Mouse (Mus musculus): ENCODE results near the gene Aff1. TPM values are rescaled to one million over a fixed set of nuclear protein-coding genes. Genes with fewer than 3 reads are reported as not detected.

Gene Aff1
- polyA plus RNA-seq, 1 experiment from 2014 or later = 9.9 TPM

DNA sequence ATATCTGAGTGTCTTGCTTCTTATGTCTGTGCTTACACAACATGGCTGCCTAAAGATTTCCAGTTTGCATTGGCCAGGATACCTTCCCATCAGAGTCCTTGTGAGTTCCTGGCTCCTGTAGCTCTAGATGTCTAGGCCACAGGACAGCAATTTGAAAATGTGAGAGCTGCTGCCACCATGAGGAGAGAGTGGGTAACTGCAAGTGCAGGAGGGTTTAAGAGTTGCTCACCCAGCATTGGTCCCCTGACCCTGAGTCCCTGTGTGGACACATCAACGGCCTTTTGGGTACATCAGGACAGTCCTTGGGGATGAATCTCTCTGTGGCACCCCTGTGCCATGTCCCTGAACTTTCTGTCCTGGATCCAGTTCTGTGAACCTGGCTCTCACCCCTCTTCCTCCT is 125.6 kb downstream of the Aff1 start:
- Histone ChIP-seq H3K4me3 (ENCODE audit: control insufficient read depth in 1 of 2, insufficient read depth in 1 of 2, low read depth in 1 of 2, low read length in 2 of 2) (no peak overlapping the region), H3K27ac (replicated peaks in 1 of 2; ENCODE audit: control insufficient read depth in 1 of 2, insufficient read depth in 1 of 2, low read depth in 2 of 2, low read length in 2 of 2) (no peak overlapping the region), H3K9me3 (ENCODE audit: control insufficient read depth, low read length) (no peaks in the 10 kb centered on the region), H3K4me2 (ENCODE audit: low read length) (no peak overlapping the region), H3K9ac (ENCODE audit: low read length) (no peak overlapping the region), H3K27me3 (ENCODE audit: control insufficient read depth, insufficient read depth, low read length) (peaks cover 6% of the 10 kb centered on the region; the same call in 1 of the 2 replicates), H3K4me1 (ENCODE audit: control insufficient read depth in 2 of 2, insufficient read depth in 2 of 2, low read length in 2 of 2) (peaks cover 3 to 9% of the 10 kb centered on the region in 2 experiments; a peak in 1 of 4 replicates), H3K36me3 (ENCODE audit: control insufficient read depth, insufficient read depth, low read length) (no peaks in the 10 kb centered on the region)
- WGBS = 22% methylated on average over 1 of the region's 1 CpGs
- 0 out of 2 replicates have a peak, but pooled peaks have one; percentile 27 for ATAC-seq (ENCODE audit: insufficient number of reproducible peaks, insufficient read depth, low FRiP score, low read depth)

DNA sequence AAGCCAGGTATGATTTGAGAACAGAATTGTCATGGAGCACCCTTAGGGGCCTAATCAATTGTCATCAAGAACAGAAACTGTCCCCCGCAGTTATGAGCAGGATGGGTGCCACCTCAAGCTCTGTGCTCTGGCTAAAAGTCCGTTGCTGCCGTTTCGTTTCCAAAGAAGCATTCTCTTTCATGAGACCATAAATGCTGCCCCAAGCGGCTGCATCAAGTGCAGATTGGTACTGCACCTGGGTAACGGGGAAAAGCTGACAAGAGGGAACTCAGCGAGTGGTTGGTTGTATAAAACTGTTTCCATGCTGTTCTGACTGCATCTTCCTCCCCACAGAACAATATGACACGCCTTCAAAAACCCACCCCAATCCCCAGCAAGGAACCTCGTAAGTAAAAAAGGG is 126.4 kb downstream of the Aff1 start:
- Histone ChIP-seq H3K4me2 (ENCODE audit: low read length) (no peak overlapping the region), H3K9ac (ENCODE audit: low read length) (no peak overlapping the region), H3K4me3 (ENCODE audit: control insufficient read depth in 1 of 2, insufficient read depth in 1 of 2, low read depth in 1 of 2, low read length in 2 of 2) (no peak overlapping the region), H3K27me3 (ENCODE audit: control insufficient read depth, insufficient read depth, low read length) (peaks cover 6% of the 10 kb centered on the region; the same call in 1 of the 2 replicates), H3K9me3 (ENCODE audit: control insufficient read depth, low read length) (no peaks in the 10 kb centered on the region), H3K4me1 (ENCODE audit: control insufficient read depth in 2 of 2, insufficient read depth in 2 of 2, low read length in 2 of 2) (peaks cover 3 to 8% of the 10 kb centered on the region in 2 experiments; a peak in 1 of 4 replicates), H3K27ac (replicated peaks in 1 of 2; ENCODE audit: control insufficient read depth in 1 of 2, insufficient read depth in 1 of 2, low read depth in 2 of 2, low read length in 2 of 2) (no peak overlapping the region), H3K36me3 (ENCODE audit: control insufficient read depth, insufficient read depth, low read length) (no peaks in the 10 kb centered on the region)
- 89% methylated on average over 9 of the region's 9 CpGs for WGBS
- no peak for ATAC-seq (ENCODE audit: insufficient number of reproducible peaks, insufficient read depth, low FRiP score, low read depth)

DNA sequence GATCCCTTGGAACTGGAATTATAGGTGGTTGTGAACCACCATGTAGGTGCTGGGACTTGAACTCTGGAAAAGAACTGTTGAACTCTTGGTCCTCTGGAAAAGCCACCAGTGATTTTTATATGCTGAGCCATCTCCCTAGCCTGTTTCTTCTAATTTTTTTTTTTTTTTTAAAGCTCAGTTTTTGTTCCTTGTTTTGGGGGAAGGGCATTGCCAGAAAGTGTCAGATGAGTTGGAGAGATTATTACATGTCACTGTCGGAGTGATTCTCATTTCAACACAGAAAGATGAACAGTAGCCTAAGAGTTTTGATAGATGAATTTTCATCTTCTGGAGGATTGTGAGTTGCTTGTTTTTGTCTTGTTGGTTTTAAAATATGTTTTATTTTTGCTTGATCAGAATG is 127.5 kb downstream of the Aff1 start:
- no peak for ATAC-seq (ENCODE audit: insufficient number of reproducible peaks, insufficient read depth, low FRiP score, low read depth)
- Histone ChIP-seq H3K9me3 (ENCODE audit: control insufficient read depth, low read length) (no peaks in the 10 kb centered on the region), H3K9ac (ENCODE audit: low read length) (no peak overlapping the region), H3K36me3 (ENCODE audit: control insufficient read depth, insufficient read depth, low read length) (no peaks in the 10 kb centered on the region), H3K4me2 (ENCODE audit: low read length) (no peak overlapping the region), H3K4me3 (ENCODE audit: control insufficient read depth in 1 of 2, insufficient read depth in 1 of 2, low read depth in 1 of 2, low read length in 2 of 2) (no peak overlapping the region), H3K27me3 (ENCODE audit: control insufficient read depth, insufficient read depth, low read length) (peaks cover 6% of the 10 kb centered on the region; the same call in 1 of the 2 replicates), H3K27ac (replicated peaks in 1 of 2; ENCODE audit: control insufficient read depth in 1 of 2, insufficient read depth in 1 of 2, low read depth in 2 of 2, low read length in 2 of 2) (no peak overlapping the region), H3K4me1 (ENCODE audit: control insufficient read depth in 2 of 2, insufficient read depth in 2 of 2, low read length in 2 of 2) (peaks cover 3 to 7% of the 10 kb centered on the region in 2 experiments; a peak in 1 of 4 replicates)
- WGBS = 92% methylated on average over 1 of the region's 1 CpGs

DNA sequence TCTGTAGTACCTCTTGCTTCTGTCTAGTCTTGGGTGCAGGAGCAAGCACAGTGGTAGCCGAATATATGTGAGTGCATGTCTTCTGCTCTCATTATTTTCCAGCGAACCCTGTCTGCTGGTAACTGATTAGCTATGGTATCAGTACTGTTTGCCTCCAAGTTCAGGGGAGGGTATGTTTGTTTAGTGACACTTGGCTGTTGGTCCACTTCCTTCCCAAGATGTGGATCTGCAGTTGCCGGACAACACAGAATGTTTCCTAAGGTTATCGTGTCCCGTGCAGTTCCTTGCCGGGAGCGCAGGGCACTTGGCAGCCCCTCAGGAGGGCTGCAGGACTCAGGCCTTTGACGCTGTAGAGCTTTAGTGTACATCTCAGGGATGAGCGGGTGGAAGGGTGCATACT is 128.9 kb downstream of the Aff1 start:
- H3K4me3 ChIP-seq (ENCODE audit: control insufficient read depth in 1 of 2, insufficient read depth in 1 of 2, low read depth in 1 of 2, low read length in 2 of 2) = no peak overlapping the region
- H3K36me3 ChIP-seq (ENCODE audit: control insufficient read depth, insufficient read depth, low read length) = peaks cover 4% of the 10 kb centered on the region
- 0 out of 4 replicates have a peak, but pooled peaks cover 3 to 4% of the 10 kb centered on the region in 2 experiments for H3K4me1 ChIP-seq (ENCODE audit: control insufficient read depth in 2 of 2, insufficient read depth in 2 of 2, low read length in 2 of 2)
- peaks cover 6% of the 10 kb centered on the region; the same call in 1 of the 2 replicates for H3K27me3 ChIP-seq (ENCODE audit: control insufficient read depth, insufficient read depth, low read length)
- H3K9me3 ChIP-seq (ENCODE audit: control insufficient read depth, low read length) = no peaks in the 10 kb centered on the region
- ATAC-seq (ENCODE audit: insufficient number of reproducible peaks, insufficient read depth, low FRiP score, low read depth) = peak; percentile 50
- no peak overlapping the region for H3K4me2 ChIP-seq (ENCODE audit: low read length)
- 54% methylated on average over 9 of the region's 9 CpGs for WGBS
- H3K27ac ChIP-seq (replicated peaks in 1 of 2; ENCODE audit: control insufficient read depth in 1 of 2, insufficient read depth in 1 of 2, low read depth in 2 of 2, low read length in 2 of 2) = no peak overlapping the region
- no peak overlapping the region for H3K9ac ChIP-seq (ENCODE audit: low read length)

DNA sequence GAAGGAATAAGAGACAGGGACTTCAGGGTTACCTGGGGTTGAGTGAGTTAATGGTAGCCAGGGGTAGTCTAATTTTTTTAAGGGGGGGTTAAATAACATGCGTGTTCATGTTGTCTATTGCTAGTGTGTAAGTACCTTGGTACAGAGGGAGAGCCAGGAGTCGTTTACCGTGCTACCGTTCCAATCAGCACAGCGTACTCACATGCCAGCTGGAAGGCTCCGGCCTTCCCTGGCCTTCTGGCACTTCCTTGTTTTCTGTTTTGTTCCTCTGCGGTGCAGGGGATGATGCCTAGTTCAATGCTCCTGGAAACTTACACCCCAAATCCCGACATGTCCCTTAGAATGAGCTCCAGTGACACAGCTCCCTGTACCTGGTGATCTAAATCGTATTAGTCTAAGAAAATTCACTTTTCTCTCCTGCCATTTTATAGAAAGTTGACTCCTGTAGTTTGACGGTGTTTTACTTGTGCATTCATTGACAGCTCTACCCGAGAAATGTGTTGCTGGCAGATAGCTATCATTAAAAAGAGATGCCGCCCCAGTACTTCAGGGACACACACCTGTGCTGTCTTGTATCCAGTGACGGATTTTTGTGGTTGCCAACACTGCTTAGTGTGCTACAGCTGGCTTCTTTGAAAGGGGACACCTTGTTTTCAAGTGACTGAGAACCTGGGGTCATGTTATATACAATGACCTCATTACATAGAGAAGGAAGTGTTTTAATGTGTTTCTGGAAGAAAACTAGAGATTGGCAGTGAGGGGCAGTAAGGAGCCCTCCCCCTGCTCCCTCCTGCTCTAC is 129.5 kb downstream of the Aff1 start:
- Histone ChIP-seq H3K9me3 (ENCODE audit: control insufficient read depth, low read length) (no peaks in the 10 kb centered on the region), H3K9ac (ENCODE audit: low read length) (no peak overlapping the region), H3K4me1 (ENCODE audit: control insufficient read depth in 2 of 2, insufficient read depth in 2 of 2, low read length in 2 of 2) (0 out of 4 replicates have a peak, but pooled peaks cover 3 to 4% of the 10 kb centered on the region in 2 experiments), H3K36me3 (ENCODE audit: control insufficient read depth, insufficient read depth, low read length) (peaks cover 10% of the 10 kb centered on the region), H3K4me3 (ENCODE audit: control insufficient read depth in 1 of 2, insufficient read depth in 1 of 2, low read depth in 1 of 2, low read length in 2 of 2) (no peak overlapping the region), H3K4me2 (ENCODE audit: low read length) (no peak overlapping the region), H3K27ac (replicated peaks in 1 of 2; ENCODE audit: control insufficient read depth in 1 of 2, insufficient read depth in 1 of 2, low read depth in 2 of 2, low read length in 2 of 2) (no peak overlapping the region), H3K27me3 (ENCODE audit: control insufficient read depth, insufficient read depth, low read length) (peaks cover 6% of the 10 kb centered on the region; the same call in 1 of the 2 replicates)
- no peak for ATAC-seq (ENCODE audit: insufficient number of reproducible peaks, insufficient read depth, low FRiP score, low read depth)
- 74% methylated on average over 13 of the region's 13 CpGs for WGBS

DNA sequence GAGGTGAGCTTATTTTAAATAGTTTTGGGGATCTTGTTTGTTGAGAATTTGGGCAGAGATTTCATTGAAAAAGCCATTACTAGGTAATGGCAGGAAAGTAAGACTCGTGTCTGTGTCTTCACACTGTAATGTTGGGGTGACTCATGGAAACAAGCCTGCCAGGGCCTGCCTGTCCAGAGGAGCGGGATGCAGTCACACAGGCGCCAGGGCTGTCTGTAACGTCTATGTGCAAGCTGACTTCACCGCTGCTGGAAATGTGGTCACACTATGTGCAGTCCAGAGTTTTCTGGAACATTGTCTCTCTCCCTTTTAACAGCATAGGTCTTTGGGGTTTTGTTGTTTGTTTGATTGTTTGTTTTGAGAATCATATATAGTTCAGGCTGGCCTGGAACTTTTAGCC is 130.8 kb downstream of the Aff1 start:
- 88% methylated on average over 5 of the region's 5 CpGs for WGBS
- no peak for ATAC-seq (ENCODE audit: insufficient number of reproducible peaks, insufficient read depth, low FRiP score, low read depth)
- peaks cover 6% of the 10 kb centered on the region; the same call in 1 of the 2 replicates for H3K27me3 ChIP-seq (ENCODE audit: control insufficient read depth, insufficient read depth, low read length)

DNA sequence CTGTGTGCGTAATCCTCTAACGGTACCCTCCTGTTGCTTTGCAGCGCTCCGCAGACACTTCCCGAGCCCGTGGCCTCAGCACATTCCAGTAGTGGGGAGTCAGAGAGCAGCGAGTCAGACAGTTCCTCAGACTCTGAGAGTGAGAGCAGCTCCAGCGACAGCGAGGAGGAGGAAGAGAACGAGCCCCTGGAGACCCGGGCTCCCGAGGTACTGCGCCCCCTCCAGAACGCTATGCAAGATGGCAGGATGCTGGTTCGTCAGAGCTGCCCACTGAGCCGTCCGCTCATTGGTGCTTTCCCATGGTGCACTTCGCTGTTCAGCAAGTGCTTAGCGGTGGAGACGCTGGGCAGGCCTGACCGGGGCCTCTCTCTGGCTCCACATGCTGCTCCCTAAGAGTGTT is 136.1 kb downstream of the Aff1 start:
- H3K9me3 ChIP-seq (ENCODE audit: control insufficient read depth, low read length) = no peaks in the 10 kb centered on the region
- WGBS = 33% methylated on average over 21 of the region's 21 CpGs
- H3K4me1 ChIP-seq (ENCODE audit: control insufficient read depth in 2 of 2, insufficient read depth in 2 of 2, low read length in 2 of 2) = peaks cover 15 to 22% of the 10 kb centered on the region in 2 experiments
- peaks cover 25% of the 10 kb centered on the region for H3K36me3 ChIP-seq (ENCODE audit: control insufficient read depth, insufficient read depth, low read length)
- H3K27ac ChIP-seq (replicated peaks in 1 of 2; ENCODE audit: control insufficient read depth in 1 of 2, insufficient read depth in 1 of 2, low read depth in 2 of 2, low read length in 2 of 2) = peak overlapping the region; percentile 84 to 88
- H3K4me2 ChIP-seq (ENCODE audit: low read length) = peak overlapping the region; percentile 59
- peak; percentile 77 for ATAC-seq (ENCODE audit: insufficient number of reproducible peaks, insufficient read depth, low FRiP score, low read depth)
- peak overlapping the region; percentile 63 for H3K9ac ChIP-seq (ENCODE audit: low read length)
- peak overlapping the region in 1 of 2 experiments; percentile 9; a peak in 1 of 4 replicates for H3K4me3 ChIP-seq (ENCODE audit: control insufficient read depth in 1 of 2, insufficient read depth in 1 of 2, low read depth in 1 of 2, low read length in 2 of 2)
- 0 out of 2 replicates have a peak, but pooled peaks cover 2% of the 10 kb centered on the region for H3K27me3 ChIP-seq (ENCODE audit: control insufficient read depth, insufficient read depth, low read length)

More for the DNA sequence above, 130.8 kb downstream of the Aff1 start:
- no peak overlapping the region for H3K9ac ChIP-seq (ENCODE audit: low read length)
- no peak overlapping the region for H3K4me2 ChIP-seq (ENCODE audit: low read length)
- peaks cover 6 to 11% of the 10 kb centered on the region in 2 experiments; a peak in 3 of 4 replicates for H3K4me1 ChIP-seq (ENCODE audit: control insufficient read depth in 2 of 2, insufficient read depth in 2 of 2, low read length in 2 of 2)
- no peaks in the 10 kb centered on the region for H3K9me3 ChIP-seq (ENCODE audit: control insufficient read depth, low read length)
- H3K27ac ChIP-seq (replicated peaks in 1 of 2; ENCODE audit: control insufficient read depth in 1 of 2, insufficient read depth in 1 of 2, low read depth in 2 of 2, low read length in 2 of 2) = no peak overlapping the region
- no peak overlapping the region for H3K4me3 ChIP-seq (ENCODE audit: control insufficient read depth in 1 of 2, insufficient read depth in 1 of 2, low read depth in 1 of 2, low read length in 2 of 2)
- peaks cover 16% of the 10 kb centered on the region for H3K36me3 ChIP-seq (ENCODE audit: control insufficient read depth, insufficient read depth, low read length)

All from heart, embryonic 14.5 days (tissue).